Mouse (Mus musculus): ENCODE results near the gene Chp1.

Chp1 gene

DNA sequence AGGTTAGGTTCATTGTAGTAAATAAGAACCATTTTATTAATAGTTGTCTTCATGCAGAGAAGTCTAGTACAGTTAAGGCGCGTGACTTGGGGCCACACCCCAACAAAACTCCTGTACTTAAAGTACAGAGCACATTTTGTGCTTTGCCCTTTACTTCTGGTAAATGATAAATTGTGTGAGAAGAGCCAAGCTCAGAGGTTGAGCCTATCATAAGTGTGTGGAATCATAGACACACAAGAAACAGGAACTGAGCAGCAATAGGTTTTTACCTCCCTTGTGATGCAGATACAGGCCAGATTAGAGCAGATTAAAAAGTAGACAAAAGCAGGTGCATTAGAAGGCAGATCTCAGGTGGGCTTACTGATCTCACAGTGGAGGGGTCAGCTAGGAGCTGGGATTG lies 73.8 kb downstream of the Chp1 start:
- CTCF ChIA-PET, result no interaction called here
